8 mouse cellular contexts compared by ENCODE assay signal in the genomic region with DNA sequence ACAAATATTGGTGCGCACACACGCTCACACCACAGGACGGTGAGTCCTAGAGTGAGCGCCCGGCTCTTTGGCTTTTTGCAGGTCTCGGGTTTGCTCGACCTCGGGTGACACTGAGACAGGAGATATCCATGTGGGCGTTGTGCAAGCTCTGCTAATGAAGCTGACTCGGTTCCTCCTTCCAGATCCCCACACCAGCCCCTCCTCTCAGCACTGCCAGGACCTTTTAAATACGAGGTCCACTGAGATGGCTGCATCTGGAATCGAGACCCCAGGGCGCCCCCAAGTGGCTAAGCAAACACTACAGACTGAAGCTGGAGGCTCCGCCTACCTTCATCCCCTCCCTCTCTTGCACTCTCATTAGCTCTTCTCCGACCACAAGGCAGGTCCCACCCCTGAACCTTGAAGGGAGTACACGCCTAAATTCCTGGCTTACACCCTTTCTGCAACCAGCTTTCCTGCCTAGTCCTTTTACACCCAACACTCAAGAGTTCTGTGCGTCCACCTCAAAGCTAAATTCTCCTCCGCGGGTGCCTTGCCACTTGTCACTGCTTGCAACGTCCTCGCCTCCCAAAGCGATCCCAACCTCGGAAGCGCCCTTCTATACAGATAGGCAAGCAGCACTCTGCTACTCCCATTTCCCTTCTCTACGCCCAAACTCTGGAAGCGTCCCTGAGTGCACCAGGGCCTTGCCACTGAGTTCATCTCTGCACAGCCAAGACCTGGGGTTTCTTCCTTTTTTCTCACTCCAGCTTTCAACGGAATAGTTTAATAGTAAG. TPM values are rescaled to one million over a fixed set of nuclear protein-coding genes. Genes with fewer than 3 reads are reported as not detected.
DNase-seq lines count a peak whose midpoint lies in the region; ATAC-seq and TF ChIP-seq lines count a peak whose summit lies in the region.

No protein-coding gene starts in this region.

- DNase-seq in ZHBTc4 (ENCODE audit: low read depth, low spot score): peak; percentile 98
- peak; percentile 97 for DNase-seq in gastrocnemius, adult 2 months
- peak; percentile 72 for DNase-seq in hindlimb bud, embryonic 11.5 days (ENCODE audit: extremely low spot score, low read depth, low spot score)
- peak; percentile 78 to 89 for DNase-seq in left cerebral cortex, adult 8-10 months (ENCODE audit: low spot score in 2 of 2)
- DNase-seq in right cerebral cortex, postnatal 10 days (ENCODE audit: low spot score in 2 of 2): peak; percentile 94
- DNase-seq in urinary bladder, postnatal 25 days (ENCODE audit: low spot score): peak; percentile 97

- peak; percentile 85 for TF ChIP-seq CTCF in gastrocnemius, adult 2 months (IDR thresholded peaks at IDR 0.05)

- H3K9me3 ChIP-seq in megakaryocyte, embryonic 14.5 days: no peaks in the 10 kb centered on the region

- peak; percentile 79 for ATAC-seq in common myeloid progenitor, adult 5-6 weeks (replicated peaks; ENCODE audit: low read depth, poor library complexity, severe bottlenecking)

- no peaks in the 10 kb centered on the region for H3K27me3 ChIP-seq in megakaryocyte, embryonic 14.5 days (replicated peaks)

- H3K4me1 ChIP-seq in megakaryocyte, embryonic 14.5 days: peaks cover 38% of the 10 kb centered on the region

- peaks cover 29% of the 10 kb centered on the region for H3K36me3 ChIP-seq in megakaryocyte, embryonic 14.5 days (replicated peaks; ENCODE audit: low read length)

- intact Hi-C loops in gastrocnemius, adult 2 months (cut with DNase I): loop anchor here (2.0 to 5.0 kb wide), 3 partner anchors 90 to 561 kb away; partner anchors contain the start of gene Mettl21a

- H3K4me3 ChIP-seq in gastrocnemius, adult 2 months: peak overlapping the region; percentile 81
- H3K4me3 ChIP-seq in megakaryocyte, embryonic 14.5 days (replicated peaks): peak overlapping the region; percentile 96

- peak overlapping the region; percentile 96 for H3K27ac ChIP-seq in gastrocnemius, adult 2 months

RNA-seq across cellular contexts. Expression of gene Idh1, which starts 8.0 kb away (rescaled TPM):
- total RNA-seq in common myeloid progenitor, adult 5-6 weeks (2017): 55.4 and 66.1 TPM in 2 replicates
- total RNA-seq in gastrocnemius, adult 2 months (2021): 10 to 100 TPM; 22.6 to 24.8 TPM
- total RNA-seq in left cerebral cortex, adult 8-10 months (2022): 10 to 100 TPM; 45.9 to 54.9 (median 47.3) TPM
- polyA plus RNA-seq in megakaryocyte, embryonic 14.5 days (2012; ENCODE audit: insufficient read depth, low replicate concordance): 3.3 TPM in 1 of 2 replicates, not detected in the other

RNA-seq across cellular contexts. Expression of gene Pikfyve, which starts 8.2 kb away (rescaled TPM):
- total RNA-seq in common myeloid progenitor, adult 5-6 weeks (2017): 25.3 and 32.7 TPM in 2 replicates
- total RNA-seq in gastrocnemius, adult 2 months (2021): 1 to 10 TPM; 7.8 to 8.6 TPM
- total RNA-seq in left cerebral cortex, adult 8-10 months (2022): 10 to 100 TPM; 46.0 to 56.0 (median 49.4) TPM
- 1.6 and 2.6 TPM in 2 replicates for polyA plus RNA-seq in megakaryocyte, embryonic 14.5 days (2012; ENCODE audit: insufficient read depth, low replicate concordance)

RNA-seq across cellular contexts. Expression of gene D630023F18Rik, which starts 55.3 kb away (rescaled TPM):
- total RNA-seq in common myeloid progenitor, adult 5-6 weeks (2017): 0.27 TPM in 1 of 2 replicates, not detected in the other
- not detected for total RNA-seq in gastrocnemius, adult 2 months (2021)
- total RNA-seq in left cerebral cortex, adult 8-10 months (2022): 1 to 10 TPM; 5.6 to 7.6 (median 6.1) TPM
- polyA plus RNA-seq in megakaryocyte, embryonic 14.5 days (2012; ENCODE audit: insufficient read depth, low replicate concordance): not detected in 2 replicates

RNA-seq across cellular contexts. Expression of gene Gm28845, which starts 59.0 kb away (rescaled TPM):
- total RNA-seq in common myeloid progenitor, adult 5-6 weeks (2017): not detected in 2 replicates
- total RNA-seq in gastrocnemius, adult 2 months (2021): not detected
- total RNA-seq in left cerebral cortex, adult 8-10 months (2022): 1 to 10 TPM in 3 of 4 experiments, not detected in 1; 1.2 to 1.6 (median 1.6) TPM
- polyA plus RNA-seq in megakaryocyte, embryonic 14.5 days (2012; ENCODE audit: insufficient read depth, low replicate concordance): not detected in 2 replicates

Comparison
In these comparisons a context has a peak if more than half of its experiments do, and no peak if none do; other contexts are left out.
1. Peak in every context shown above with its lines: DNase-seq, ATAC-seq, H3K4me3 ChIP-seq and H3K27ac ChIP-seq.